Mouse (Mus musculus) forebrain, embryonic 11.5 days (tissue): Measurements from ENCODE around the gene Vsnl1. TPM values are rescaled to one million over a fixed set of nuclear protein-coding genes. Genes with fewer than 3 reads are reported as not detected.

Experiments used
- ATAC-seq: fragments of 200-750 bp; cut with Nextera tagmentation; replicated peaks from 2 replicates; pipeline ENCODE4 v1.8.0; 2017; ENCODE audit warnings: moderate TSS enrichment; ENCODE audit not compliant: low FRiP score
- DNase-seq: peaks from one replicate; pipeline ENCODE4 v3.0.0-alpha.2; 2017; ENCODE audit warnings: low spot score
- H3K27ac ChIP-seq: fragments of 300-500 bp; sonication (generic); 2 replicates; pipeline ENCODE4 v1.5.1; 2014; ENCODE audit warnings: low read depth, low read length
- H3K27me3 ChIP-seq: fragments of 300-500 bp; sonication (generic); 2 replicates; pipeline ENCODE4 v1.6.1; 2014; ENCODE audit warnings: mild to moderate bottlenecking, low read length, mixed read lengths; ENCODE audit not compliant: control insufficient read depth, insufficient read depth
- H3K36me3 ChIP-seq: fragments of 300-500 bp; sonication (generic); 2 replicates; pipeline ENCODE4 v1.6.1; 2014; ENCODE audit warnings: mild to moderate bottlenecking, low read length, moderate library complexity, mixed read lengths; ENCODE audit not compliant: control insufficient read depth, insufficient read depth
- H3K4me1 ChIP-seq: fragments of 300-500 bp; sonication (generic); replicated peaks from 2 replicates; pipeline ENCODE4 v1.6.1; 2014; ENCODE audit warnings: low read length, mixed read lengths; ENCODE audit not compliant: control insufficient read depth, insufficient read depth
- H3K4me2 ChIP-seq: fragments of 300-500 bp; sonication (generic); 2 replicates; pipeline ENCODE4 v1.6.1; 2014; ENCODE audit warnings: low read depth, mild to moderate bottlenecking, low read length, moderate library complexity, mixed read lengths; ENCODE audit not compliant: severe bottlenecking
- H3K4me3 ChIP-seq: fragments of 300-500 bp; sonication (generic); 2 replicates; pipeline ENCODE4 v1.5.1; 2014; ENCODE audit warnings: low read depth, low read length
- H3K9ac ChIP-seq: fragments of 300-500 bp; sonication (generic); 2 replicates; pipeline ENCODE4 v1.6.1; 2014; ENCODE audit warnings: low read length
- H3K9me3 ChIP-seq: fragments of 300-500 bp; sonication (generic); 2 replicates; pipeline ENCODE4 v1.6.1; 2016; ENCODE audit warnings: low read length, mixed read lengths; ENCODE audit not compliant: control insufficient read depth
- WGBS: fragments of 180-500 bp; shearing (Covaris S2); extraction: QIAGEN DNeasy Blood & Tissue Kit; methylation state at CpG from one replicate; pipeline ENCODE4 v1.1.7; 2014; 5-methylcytosine and 5-hydroxymethylcytosine counted together
- polyA plus RNA-seq: library from polyadenylated mRNA; unstranded; fragments of >200 nt; fragmentation: Nextera tagmentation; extraction: Ambion mirVana; gene quantifications from 2 replicates; pipeline ENCODE4 v1.2.1, GENCODE M21; 2014

Gene Vsnl1
- polyA plus RNA-seq, 1 experiment from 2014 or later = 0.99 TPM

- Histone ChIP-seq H3K9me3 (no peaks in the 10 kb centered on the region), H3K4me3 (peak overlapping the region; percentile 33), H3K27ac (no peak overlapping the region), H3K4me2 (peak overlapping the region; percentile 76), H3K4me1 (peaks cover 3% of the 10 kb centered on the region; the same call in 1 of the 2 replicates), H3K27me3 (peaks cover 7% of the 10 kb centered on the region; the same call in 1 of the 2 replicates), H3K36me3 (no peaks in the 10 kb centered on the region), H3K9ac (no peak overlapping the region)
- DNase-seq = no peak
- 7% methylated on average over 15 of the region's 15 CpGs for WGBS
- ATAC-seq = no peak
Observed at GRCm38 (mm10) chr12:11435246-11436022, 979 bp downstream of the Vsnl1 start.

GRCm38 (mm10) chr12:11434446-11434845, 2.0 kb downstream of the Vsnl1 start:
- no peak overlapping the region for H3K27ac ChIP-seq
- H3K36me3 ChIP-seq = no peaks in the 10 kb centered on the region
- H3K9me3 ChIP-seq = no peaks in the 10 kb centered on the region
- DNase-seq (no peak), ATAC-seq (no peak)
- peaks cover 3% of the 10 kb centered on the region; the same call in 1 of the 2 replicates for H3K4me1 ChIP-seq
- no peak overlapping the region for H3K4me3 ChIP-seq
- no peak overlapping the region for H3K9ac ChIP-seq
- WGBS = 86% methylated on average over 8 of the region's 8 CpGs
- H3K27me3 ChIP-seq = peaks cover 7% of the 10 kb centered on the region; the same call in 1 of the 2 replicates
- no peak overlapping the region for H3K4me2 ChIP-seq

GRCm38 (mm10) chr12:11433716-11434115, 2.7 kb downstream of the Vsnl1 start:
- Histone ChIP-seq H3K9ac (no peak overlapping the region), H3K4me2 (no peak overlapping the region), H3K4me3 (no peak overlapping the region), H3K27me3 (peaks cover 7% of the 10 kb centered on the region; the same call in 1 of the 2 replicates), H3K4me1 (peaks cover 3% of the 10 kb centered on the region; the same call in 1 of the 2 replicates), H3K27ac (no peak overlapping the region), H3K36me3 (no peaks in the 10 kb centered on the region), H3K9me3 (no peaks in the 10 kb centered on the region)
- DNase-seq = no peak
- 57% methylated on average over 1 of the region's 1 CpGs for WGBS
- no peak for ATAC-seq

GRCm38 (mm10) chr12:11433126-11433525, 3.3 kb downstream of the Vsnl1 start:
- ATAC-seq (no peak), DNase-seq (no peak)
- H3K4me1 ChIP-seq = peaks cover 3% of the 10 kb centered on the region; the same call in 1 of the 2 replicates
- no peak overlapping the region for H3K4me2 ChIP-seq
- WGBS = 87% methylated on average over 1 of the region's 1 CpGs
- no peaks in the 10 kb centered on the region for H3K9me3 ChIP-seq
- H3K27ac ChIP-seq = no peak overlapping the region
- H3K27me3 ChIP-seq = peaks cover 5% of the 10 kb centered on the region; the same call in 1 of the 2 replicates
- H3K36me3 ChIP-seq = no peaks in the 10 kb centered on the region
- H3K4me3 ChIP-seq = no peak overlapping the region
- no peak overlapping the region for H3K9ac ChIP-seq

GRCm38 (mm10) chr12:11427396-11427795, 9.0 kb downstream of the Vsnl1 start:
- H3K9ac ChIP-seq = no peak overlapping the region
- no peak overlapping the region for H3K4me3 ChIP-seq
- H3K4me2 ChIP-seq = no peak overlapping the region
- ATAC-seq (no peak), DNase-seq (no peak)
- no peaks in the 10 kb centered on the region for H3K36me3 ChIP-seq
- H3K9me3 ChIP-seq = no peaks in the 10 kb centered on the region
- no peaks in the 10 kb centered on the region for H3K4me1 ChIP-seq
- WGBS = 77% methylated on average over 4 of the region's 4 CpGs
- H3K27me3 ChIP-seq = no peaks in the 10 kb centered on the region
- H3K27ac ChIP-seq = no peak overlapping the region

- H3K9ac ChIP-seq = no peak overlapping the region
- DNase-seq = no peak
- H3K4me2 ChIP-seq = no peak overlapping the region
- no peak overlapping the region for H3K27ac ChIP-seq
- no peaks in the 10 kb centered on the region for H3K27me3 ChIP-seq
- H3K9me3 ChIP-seq = no peaks in the 10 kb centered on the region
- no peaks in the 10 kb centered on the region for H3K4me1 ChIP-seq
- 84% methylated on average over 6 of the region's 6 CpGs for WGBS
- H3K4me3 ChIP-seq = no peak overlapping the region
- no peaks in the 10 kb centered on the region for H3K36me3 ChIP-seq
- no peak for ATAC-seq
Observed at GRCm38 (mm10) chr12:11418112-11418511, 18.3 kb downstream of the Vsnl1 start.

- ATAC-seq (no peak), DNase-seq (no peak)
- Histone ChIP-seq H3K4me3 (no peak overlapping the region), H3K9ac (no peak overlapping the region), H3K4me2 (no peak overlapping the region), H3K4me1 (no peaks in the 10 kb centered on the region), H3K36me3 (no peaks in the 10 kb centered on the region), H3K9me3 (no peaks in the 10 kb centered on the region), H3K27ac (no peak overlapping the region), H3K27me3 (no peaks in the 10 kb centered on the region)
- 95% methylated on average over 4 of the region's 4 CpGs for WGBS
Observed at GRCm38 (mm10) chr12:11407679-11408078, 28.7 kb downstream of the Vsnl1 start.

GRCm38 (mm10) chr12:11398791-11399190, 37.6 kb downstream of the Vsnl1 start:
- ATAC-seq (no peak), DNase-seq (no peak)
- whole genome bisulfite sequencing = 88% methylated on average over 6 of the region's 6 CpGs
- Histone ChIP-seq H3K4me1 (no peaks in the 10 kb centered on the region), H3K27me3 (no peaks in the 10 kb centered on the region), H3K4me3 (no peak overlapping the region), H3K9ac (no peak overlapping the region), H3K9me3 (no peaks in the 10 kb centered on the region), H3K4me2 (no peak overlapping the region), H3K36me3 (no peaks in the 10 kb centered on the region), H3K27ac (no peak overlapping the region)

- H3K4me1 ChIP-seq = no peaks in the 10 kb centered on the region
- no peaks in the 10 kb centered on the region for H3K27me3 ChIP-seq
- H3K9ac ChIP-seq = no peak overlapping the region
- no peak overlapping the region for H3K4me2 ChIP-seq
- H3K27ac ChIP-seq = no peak overlapping the region
- DNase-seq = no peak
- H3K9me3 ChIP-seq = no peaks in the 10 kb centered on the region
- H3K4me3 ChIP-seq = no peak overlapping the region
- no peak for ATAC-seq
- 86% methylated on average over 5 of the region's 5 CpGs for WGBS
- H3K36me3 ChIP-seq = no peaks in the 10 kb centered on the region
Observed at GRCm38 (mm10) chr12:11397029-11397428, 39.4 kb downstream of the Vsnl1 start.
